Mouse (Mus musculus) kidney, embryonic 14.5 days (tissue): ENCODE results near the gene Thap2. TPM values are rescaled to one million over a fixed set of nuclear protein-coding genes. Genes with fewer than 3 reads are reported as not detected.

Experiments
- ATAC-seq: fragments of 200-750 bp; cut with Nextera tagmentation; 2 replicates; pipeline ENCODE4 v1.8.0; 2017; ENCODE audit warnings: moderate number of reproducible peaks, mild to moderate bottlenecking, moderate TSS enrichment, moderate library complexity; ENCODE audit not compliant: low FRiP score, low TSS enrichment
- H3K27ac ChIP-seq: fragments of 300-500 bp; sonication (generic); 2 replicates; pipeline ENCODE4 v1.5.1; 2014; ENCODE audit warnings: low read depth, mild to moderate bottlenecking, low read length, moderate library complexity, mixed read lengths
- H3K27me3 ChIP-seq: fragments of 300-500 bp; sonication (generic); 2 replicates; pipeline ENCODE4 v1.6.1; 2014; ENCODE audit warnings: mild to moderate bottlenecking, low read length; ENCODE audit not compliant: control insufficient read depth, insufficient read depth
- H3K36me3 ChIP-seq: fragments of 300-500 bp; sonication (generic); 2 replicates; pipeline ENCODE4 v1.6.1; 2014; ENCODE audit warnings: low read length, mixed read lengths; ENCODE audit not compliant: control insufficient read depth, insufficient read depth
- H3K4me1 ChIP-seq: fragments of 300-500 bp; sonication (generic); 2 replicates; pipeline ENCODE4 v1.6.1; 2014; ENCODE audit warnings: low read length, mixed read lengths; ENCODE audit not compliant: control insufficient read depth, insufficient read depth
- H3K4me2 ChIP-seq: fragments of 300-500 bp; sonication (generic); replicated peaks from 2 replicates; pipeline ENCODE4 v1.6.1; 2014; ENCODE audit warnings: low read depth, mild to moderate bottlenecking, low read length
- H3K4me3 ChIP-seq: fragments of 300-500 bp; sonication (generic); 2 replicates; pipeline ENCODE4 v1.5.1; 2014; ENCODE audit warnings: mild to moderate bottlenecking, low read length
- H3K9ac ChIP-seq: fragments of 300-500 bp; sonication (generic); 2 replicates; pipeline ENCODE4 v1.6.1; 2014; ENCODE audit warnings: low read depth, mild to moderate bottlenecking, low read length, moderate library complexity
- H3K9me3 ChIP-seq: fragments of 300-500 bp; sonication (generic); 2 replicates; pipeline ENCODE4 v1.6.1; 2016; ENCODE audit warnings: low read length; ENCODE audit not compliant: control insufficient read depth
- WGBS: fragments of 180-500 bp; shearing (Covaris S2); extraction: QIAGEN DNeasy Blood & Tissue Kit; methylation state at CpG from one replicate; pipeline ENCODE4 v1.1.7; 2014; 5-methylcytosine and 5-hydroxymethylcytosine counted together
- polyA plus RNA-seq: library from polyadenylated mRNA; unstranded; fragments of >200 nt; fragmentation: Nextera tagmentation; extraction: Ambion mirVana; gene quantifications from 2 replicates; pipeline ENCODE4 v1.2.1, GENCODE M21; 2014

Thap2 gene
- polyA plus RNA-seq = 21.5 and 25.1 TPM in 2 replicates

DNA sequence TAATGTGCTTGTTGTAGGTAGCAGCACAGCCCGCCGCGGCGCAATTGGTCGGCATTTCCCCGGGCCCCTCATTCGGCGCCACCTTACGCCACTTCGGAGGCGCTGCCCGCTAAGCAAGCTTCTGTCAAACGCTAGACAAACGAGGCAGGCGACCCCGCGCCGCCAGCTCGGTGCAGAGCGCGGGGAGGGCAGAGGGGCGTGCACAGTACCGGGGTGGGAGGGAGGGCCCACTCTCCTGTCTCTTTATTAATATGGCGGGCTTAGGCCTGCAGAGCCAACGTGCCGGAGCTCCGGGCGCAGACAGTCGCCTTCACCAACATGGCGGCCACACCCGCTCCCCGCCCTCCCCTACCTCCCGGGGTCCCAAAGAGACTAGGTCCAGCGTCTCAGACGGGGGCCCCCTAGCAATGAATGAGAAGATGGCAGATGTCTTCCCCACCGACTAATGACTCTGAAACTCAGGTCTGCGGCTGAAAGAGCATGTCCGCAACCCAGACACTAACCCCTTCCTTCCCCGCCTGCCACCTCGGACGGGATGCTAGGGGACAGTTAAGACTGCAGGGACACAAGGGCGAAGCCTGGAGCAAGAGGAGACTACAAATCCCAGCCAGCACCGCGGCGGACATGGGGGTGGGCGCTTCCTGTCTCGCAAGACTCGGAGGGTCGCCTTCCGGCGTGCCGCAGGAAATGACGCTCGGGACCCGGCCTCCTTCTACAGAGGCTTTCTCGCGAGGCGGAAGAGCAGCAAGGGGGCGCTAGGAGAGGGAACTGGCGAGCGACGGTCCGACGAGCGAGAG is at the start of gene Thap2, which contains the start of gene Zfc3h1:
TSS of gene Thap2 (minus strand) at position 223 of the 797 bp plus-strand sequence.
TSS of gene Zfc3h1 (plus strand) at position 739 of the 797 bp plus-strand sequence.
- H3K4me1 ChIP-seq = peaks cover 23% of the 10 kb centered on the region
- ATAC-seq = peak; percentile 98
- peak within 1 kb of the TSS; percentile 95 for H3K9ac ChIP-seq
- H3K4me2 ChIP-seq = peak within 1 kb of the TSS; percentile 68
- WGBS = under 1% methylated on average over 63 of the region's 65 CpGs
- H3K27me3 ChIP-seq = no peaks in the 10 kb centered on the region
- H3K9me3 ChIP-seq = no peaks in the 10 kb centered on the region
- peak within 1 kb of the TSS; percentile 95 for H3K27ac ChIP-seq
- H3K4me3 ChIP-seq = peak within 1 kb of the TSS; percentile 95
- peaks cover 6% of the 10 kb centered on the region; the same call in 1 of the 2 replicates for H3K36me3 ChIP-seq

DNA sequence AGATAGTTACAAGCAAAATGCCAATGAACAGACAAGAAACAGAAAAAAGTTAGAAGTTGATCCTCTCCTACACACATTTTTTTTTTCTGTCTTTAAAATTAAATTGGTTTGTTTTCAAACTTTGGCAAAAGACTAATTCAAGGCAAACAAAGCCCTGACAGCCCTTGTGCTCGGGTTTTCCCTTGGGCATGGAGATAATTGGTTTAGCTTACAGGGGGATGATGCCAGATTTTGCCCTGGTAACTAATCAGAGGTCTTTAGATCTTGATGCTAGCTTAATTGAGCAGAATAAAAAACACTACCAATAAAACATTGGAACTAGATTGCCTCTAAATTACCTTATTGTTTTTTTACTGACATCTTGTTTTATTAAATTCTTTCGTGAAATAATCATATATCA is 41.1 kb upstream of the Thap2 start:
- WGBS = 82% methylated on average over 2 of the region's 2 CpGs
- H3K9ac ChIP-seq = no peak overlapping the region
- H3K9me3 ChIP-seq = no peaks in the 10 kb centered on the region
- H3K36me3 ChIP-seq = peaks cover 73% of the 10 kb centered on the region
- no peak overlapping the region for H3K4me3 ChIP-seq
- H3K4me2 ChIP-seq = no peak overlapping the region
- no peaks in the 10 kb centered on the region for H3K4me1 ChIP-seq
- ATAC-seq = no peak
- H3K27ac ChIP-seq = no peak overlapping the region
- H3K27me3 ChIP-seq = no peaks in the 10 kb centered on the region

DNA sequence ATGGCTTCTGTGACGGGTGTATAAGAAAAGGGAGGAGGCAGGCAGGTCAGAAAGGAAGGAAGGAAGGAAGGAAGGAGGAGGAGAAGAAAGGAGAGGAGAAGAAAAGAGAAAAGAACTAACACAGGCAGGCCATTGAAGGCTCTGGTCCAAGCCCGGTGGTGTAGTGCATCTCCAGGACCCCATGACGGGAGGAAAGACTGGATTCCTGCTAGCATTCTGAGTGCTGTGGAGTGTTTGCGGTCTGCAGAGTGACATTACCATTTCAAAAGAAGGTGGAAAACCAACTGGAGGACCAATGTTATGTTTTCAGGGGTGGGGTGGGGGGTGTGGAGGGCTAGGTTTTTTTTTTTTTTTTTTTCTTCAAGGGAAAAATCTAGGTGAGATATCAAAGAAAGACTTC is 37.7 kb upstream of the Thap2 start:
- H3K4me3 ChIP-seq = no peak overlapping the region
- no peaks in the 10 kb centered on the region for H3K9me3 ChIP-seq
- no peaks in the 10 kb centered on the region for H3K27me3 ChIP-seq
- WGBS = 90% methylated on average over 4 of the region's 4 CpGs
- ATAC-seq = no peak
- no peaks in the 10 kb centered on the region for H3K4me1 ChIP-seq
- H3K36me3 ChIP-seq = peaks cover 73% of the 10 kb centered on the region
- H3K4me2 ChIP-seq = no peak overlapping the region
- no peak overlapping the region for H3K27ac ChIP-seq
- H3K9ac ChIP-seq = no peak overlapping the region

DNA sequence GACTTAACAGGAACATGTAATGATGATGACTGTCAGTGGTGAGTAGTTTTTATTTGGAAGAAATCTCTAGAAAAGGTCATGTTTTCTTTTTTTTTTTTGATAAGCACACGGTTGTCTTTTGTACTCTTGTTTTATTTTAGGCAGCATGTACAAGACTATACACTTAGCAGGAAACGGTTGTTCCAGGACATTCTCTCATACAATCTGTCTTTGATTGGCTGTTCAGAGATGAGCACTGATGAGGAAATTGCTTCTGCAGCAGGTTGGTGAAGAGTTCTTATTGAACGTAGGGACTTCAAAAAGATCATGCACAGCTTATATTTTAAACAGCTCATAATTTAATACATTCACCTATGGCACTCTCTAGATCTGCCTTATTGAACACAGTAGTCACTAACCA is 29.8 kb upstream of the Thap2 start:
- Histone ChIP-seq H3K9ac (no peak overlapping the region), H3K4me1 (no peaks in the 10 kb centered on the region), H3K4me3 (no peak overlapping the region), H3K9me3 (no peaks in the 10 kb centered on the region), H3K4me2 (no peak overlapping the region), H3K27ac (no peak overlapping the region), H3K27me3 (no peaks in the 10 kb centered on the region), H3K36me3 (peaks cover 91% of the 10 kb centered on the region)
- WGBS = 92% methylated on average over 3 of the region's 3 CpGs
- no peak for ATAC-seq

DNA sequence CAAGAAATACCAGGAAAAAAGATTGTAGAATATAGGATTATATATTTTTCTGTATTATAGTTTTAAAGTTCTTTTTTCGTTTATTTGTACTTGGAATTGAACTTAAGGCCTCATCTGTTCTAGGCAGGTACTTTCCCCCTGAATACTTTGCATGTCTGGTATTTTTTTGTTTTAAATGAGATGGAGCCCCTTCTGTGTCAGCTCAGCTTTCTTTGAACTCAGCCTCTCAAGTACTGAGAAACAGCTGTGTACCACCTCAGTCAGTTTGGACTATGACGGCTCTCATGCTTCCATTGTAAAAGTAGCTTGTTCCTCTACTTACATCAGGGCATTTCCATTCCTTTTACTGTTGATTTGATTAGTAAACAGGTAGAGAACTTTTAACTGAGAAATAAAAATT is 29.3 kb upstream of the Thap2 start:
- H3K9me3 ChIP-seq = no peaks in the 10 kb centered on the region
- no peak overlapping the region for H3K9ac ChIP-seq
- no peak overlapping the region for H3K4me2 ChIP-seq
- no peaks in the 10 kb centered on the region for H3K27me3 ChIP-seq
- H3K36me3 ChIP-seq = peaks cover 91% of the 10 kb centered on the region
- WGBS = 93% methylated on average over 2 of the region's 2 CpGs
- no peak for ATAC-seq
- H3K4me3 ChIP-seq = no peak overlapping the region
- no peak overlapping the region for H3K27ac ChIP-seq
- H3K4me1 ChIP-seq = no peaks in the 10 kb centered on the region

DNA sequence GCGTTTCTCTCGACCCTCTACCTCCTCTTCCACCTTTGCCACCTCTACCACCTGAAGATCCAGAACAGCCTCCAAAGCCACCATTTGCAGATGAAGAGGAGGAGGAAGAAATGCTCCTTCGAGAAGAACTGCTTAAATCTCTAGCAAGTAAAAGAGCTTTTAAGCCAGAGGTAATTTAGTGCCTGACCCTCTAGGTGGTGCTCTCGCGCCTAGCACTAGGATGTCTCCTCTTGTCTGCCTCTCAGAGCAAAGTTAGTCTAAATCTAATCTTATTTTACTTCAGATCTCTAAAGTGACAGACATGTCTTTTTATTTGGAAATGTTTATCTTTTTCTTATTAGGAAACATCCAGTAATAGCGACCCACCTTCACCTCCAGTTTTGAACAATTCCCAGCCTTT is 22.1 kb upstream of the Thap2 start:
- Histone ChIP-seq H3K27ac (no peak overlapping the region), H3K36me3 (peaks cover 81% of the 10 kb centered on the region), H3K4me1 (no peaks in the 10 kb centered on the region), H3K9me3 (no peaks in the 10 kb centered on the region), H3K4me2 (no peak overlapping the region), H3K9ac (no peak overlapping the region), H3K27me3 (no peaks in the 10 kb centered on the region), H3K4me3 (no peak overlapping the region)
- 72% methylated on average over 6 of the region's 6 CpGs for WGBS
- no peak for ATAC-seq

DNA sequence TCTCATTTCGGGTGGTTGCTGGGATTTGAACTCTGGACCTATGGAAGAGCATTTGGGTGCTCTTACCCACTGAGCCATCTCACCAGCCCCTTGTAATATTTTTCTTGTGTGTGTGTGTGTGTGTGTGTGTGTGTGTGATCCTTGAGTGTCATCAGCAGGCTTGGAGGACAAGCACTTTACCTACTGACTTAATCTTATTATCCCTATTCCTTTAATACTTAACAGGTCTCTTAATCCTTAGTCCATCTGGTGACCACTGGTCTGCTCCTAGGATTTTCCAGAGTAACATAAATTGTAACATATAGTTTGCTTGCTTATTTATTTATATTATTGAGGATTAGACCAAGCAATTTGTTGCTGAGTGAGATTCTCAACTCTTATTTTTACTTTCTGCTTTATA is 7.7 kb upstream of the Thap2 start:
- Histone ChIP-seq H3K4me2 (no peak overlapping the region), H3K27ac (no peak overlapping the region), H3K9ac (no peak overlapping the region), H3K36me3 (peaks cover 55% of the 10 kb centered on the region), H3K4me1 (peaks cover 11% of the 10 kb centered on the region), H3K4me3 (no peak overlapping the region), H3K27me3 (no peaks in the 10 kb centered on the region), H3K9me3 (no peaks in the 10 kb centered on the region)
- WGBS = 97% methylated on average over 1 of the region's 1 CpGs
- ATAC-seq = no peak

DNA sequence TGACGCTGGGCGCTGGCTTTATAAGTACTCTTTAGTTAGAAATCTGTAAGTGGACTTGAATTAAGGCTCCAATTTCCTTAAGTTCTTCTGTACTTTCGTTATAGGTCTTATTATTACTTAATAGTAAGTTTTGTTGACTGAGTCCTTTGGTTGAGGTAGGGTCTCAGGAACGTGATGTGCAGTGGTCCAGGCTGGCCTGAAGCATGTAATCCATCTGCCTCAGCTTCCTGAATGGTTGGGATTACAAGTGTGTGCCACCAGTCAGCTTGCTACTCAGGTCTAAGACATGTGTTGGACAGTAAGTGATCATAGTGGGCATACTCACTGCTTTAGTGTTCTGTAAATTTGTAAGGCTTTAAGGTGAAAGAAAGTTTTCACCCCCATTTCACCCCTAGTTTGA is 6.8 kb upstream of the Thap2 start:
- peaks cover 49% of the 10 kb centered on the region for H3K36me3 ChIP-seq
- no peak overlapping the region for H3K9ac ChIP-seq
- no peak for ATAC-seq
- no peaks in the 10 kb centered on the region for H3K27me3 ChIP-seq
- no peak overlapping the region for H3K4me2 ChIP-seq
- H3K4me3 ChIP-seq = no peak overlapping the region
- WGBS = 88% methylated on average over 4 of the region's 4 CpGs
- H3K27ac ChIP-seq = no peak overlapping the region
- peaks cover 11% of the 10 kb centered on the region for H3K4me1 ChIP-seq
- H3K9me3 ChIP-seq = no peaks in the 10 kb centered on the region

DNA sequence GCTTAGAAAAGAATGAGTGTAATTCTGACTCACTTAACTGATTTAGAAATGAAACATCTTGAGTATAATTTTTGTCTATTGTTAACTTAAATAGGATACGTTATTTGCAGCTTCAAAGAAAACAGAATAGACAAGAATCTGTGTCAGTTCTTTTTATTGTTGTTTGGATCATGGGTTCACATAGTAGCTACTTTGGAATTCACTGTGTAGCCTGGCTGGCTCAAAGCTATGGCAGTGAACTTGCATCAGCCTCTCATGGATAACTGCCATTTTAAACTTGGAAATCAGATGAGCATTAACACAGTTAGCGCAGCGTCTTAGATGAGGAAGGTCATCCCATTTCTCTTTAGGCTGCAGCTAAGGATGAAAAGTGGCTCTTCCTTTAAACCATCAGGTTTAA is 3.6 kb upstream of the Thap2 start:
- no peaks in the 10 kb centered on the region for H3K27me3 ChIP-seq
- H3K36me3 ChIP-seq = peaks cover 26% of the 10 kb centered on the region
- peaks cover 14% of the 10 kb centered on the region for H3K4me1 ChIP-seq
- H3K4me3 ChIP-seq = no peak overlapping the region
- H3K4me2 ChIP-seq = no peak overlapping the region
- WGBS = 88% methylated on average over 3 of the region's 3 CpGs
- H3K27ac ChIP-seq = no peak overlapping the region
- no peaks in the 10 kb centered on the region for H3K9me3 ChIP-seq
- ATAC-seq = no peak
- H3K9ac ChIP-seq = no peak overlapping the region
